Mouse (Mus musculus): Measurements from ENCODE around the gene Slc7a5.

DNA sequence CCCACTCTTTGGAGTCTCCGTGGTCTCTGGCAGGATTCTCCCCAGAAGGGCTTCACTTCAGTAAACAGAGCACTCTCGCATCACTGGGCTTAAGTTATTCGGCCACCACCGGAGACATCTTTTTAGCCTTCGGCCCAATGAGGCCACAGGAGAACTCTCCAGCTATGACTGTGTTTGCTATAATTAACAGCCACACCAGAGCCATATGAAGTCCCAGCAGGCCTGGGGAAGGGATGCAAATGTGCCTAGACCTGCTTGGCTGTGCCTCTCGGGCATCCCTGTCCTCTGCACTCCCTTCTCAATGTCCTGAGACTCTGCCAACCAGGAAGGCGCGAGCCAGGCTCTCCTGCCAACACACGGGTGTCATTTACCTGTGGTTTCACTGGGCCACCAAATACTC is 50.2 kb downstream of the Slc7a5 start:
- TF ChIP-seq ZNF384 (IDR thresholded peaks at IDR 0.05; ENCODE audit: low read depth, low read length) (no peak), HCFC1 (IDR thresholded peaks at IDR 0.05; ENCODE audit: borderline replicate concordance, insufficient read depth, low read length) (no peak), ZC3H11A (IDR thresholded peaks at IDR 0.05; ENCODE audit: borderline replicate concordance, low read depth, low read length) (no peak)

Measured in ES-E14 (cell line).